Mouse (Mus musculus) adrenal gland, adult (tissue): ENCODE results near the gene Bach2.

Source experiments
- DNase-seq, 2 experiments: peaks; one replicate each; pipeline ENCODE4 v3.0.0; 2022 to 2023; ENCODE audit warnings: low spot score in 1 of 2; ENCODE audit not compliant: inconsistent age in 2 of 2

Gene Bach2

DNA sequence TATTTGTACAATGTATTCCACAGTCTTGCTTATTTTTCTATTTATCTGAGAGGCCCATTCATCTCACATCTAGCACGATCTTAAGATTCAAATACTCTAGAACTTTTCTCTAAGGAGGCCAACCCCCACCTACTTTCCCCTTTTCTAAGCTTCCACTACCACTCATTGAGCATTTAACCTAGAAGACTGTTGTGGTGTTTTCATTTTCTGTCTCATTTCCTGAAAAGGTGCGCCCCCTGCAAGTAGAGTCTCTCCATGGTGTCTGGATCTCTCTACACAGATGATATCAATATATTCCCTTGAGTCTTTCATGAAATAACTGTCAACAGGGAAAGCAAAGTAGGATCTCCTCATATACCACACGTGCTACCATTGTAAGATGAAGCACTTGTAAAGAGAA, 364.1 kb downstream of the Bach2 start, which contains the start of gene Gja10:
TSS of gene Gja10 (minus strand) at position 101 of the 400 bp plus-strand sequence.
- no peak for DNase-seq

DNA sequence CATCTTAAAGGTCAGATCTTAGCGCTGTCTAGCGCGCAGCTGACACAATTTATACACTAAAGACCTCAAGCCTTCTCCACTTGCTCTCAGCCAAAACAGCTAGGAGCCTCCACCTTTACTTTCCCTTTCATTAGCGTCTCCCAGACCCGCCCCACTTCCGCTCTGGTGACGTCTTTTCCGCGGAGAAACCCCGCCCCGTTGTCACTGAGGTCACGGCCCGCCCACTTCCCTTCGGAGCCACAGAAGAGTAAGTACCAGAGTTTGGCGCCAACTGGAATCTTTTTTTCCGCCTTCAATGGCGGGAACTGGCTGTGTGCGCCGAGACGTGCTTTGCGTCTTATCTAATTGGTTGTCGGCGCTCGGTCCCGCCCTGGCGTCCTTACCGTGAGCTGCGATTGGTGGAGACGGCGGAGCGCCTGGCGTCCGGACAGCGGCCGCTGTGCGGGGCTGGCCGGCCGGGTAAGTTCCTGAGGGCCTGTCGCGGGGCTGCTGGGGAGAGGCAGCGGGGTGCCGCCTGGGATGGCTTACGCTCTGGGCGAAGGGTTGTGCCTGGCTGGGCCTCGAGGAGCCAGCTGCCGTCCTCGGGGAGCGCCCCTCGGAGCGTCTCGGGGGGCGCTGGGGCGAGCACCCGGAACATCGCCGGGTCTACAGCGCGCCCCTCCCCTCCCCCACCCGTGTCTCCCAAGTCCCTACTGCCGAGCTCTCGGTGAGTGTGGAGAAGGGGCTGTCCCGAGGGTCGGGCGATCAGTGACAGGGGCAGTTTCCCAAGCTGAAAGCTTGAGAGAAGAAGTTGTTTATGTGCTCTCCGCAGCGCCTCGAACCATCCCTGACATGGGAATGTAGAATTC, 376.7 kb downstream of the Bach2 start, which contains the start of gene Casp8ap2:
TSS of gene Casp8ap2 (plus strand) at position 418 of the 848 bp plus-strand sequence.
- DNase-seq, result peak; percentile 99 to 100

DNA sequence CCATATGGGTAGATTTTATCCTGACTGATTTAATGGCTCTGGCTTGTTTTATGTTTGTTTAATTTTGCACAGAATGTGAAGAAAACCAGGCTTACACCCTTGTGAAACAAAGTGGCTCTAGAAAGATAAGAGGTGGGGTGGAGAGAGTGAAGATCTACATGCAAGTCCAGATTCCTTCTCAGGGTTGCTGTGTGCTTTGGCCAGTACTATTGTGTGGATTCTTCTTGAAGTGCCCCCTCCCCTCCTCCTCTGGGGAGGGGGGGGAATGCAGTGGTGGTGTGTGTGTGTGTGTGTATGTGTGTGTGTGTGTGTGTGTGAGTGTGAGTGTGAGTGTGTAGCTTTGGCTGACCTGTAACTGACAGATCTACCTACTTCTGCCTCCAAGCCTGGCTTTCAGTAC, 383.0 kb downstream of the Bach2 start:
- DNase-seq, result no peak
